Mouse (Mus musculus) liver, adult (tissue): ENCODE results near the gene Ociad1.

ENCODE experiments used
- GATA4 ChIP-seq: IDR thresholded peaks from 2 replicates; pipeline ENCODE4 v1.6.1; 2014; ENCODE audit warnings: mild to moderate bottlenecking, low read length; ENCODE audit not compliant: insufficient replicate concordance

Gene Ociad1

DNA sequence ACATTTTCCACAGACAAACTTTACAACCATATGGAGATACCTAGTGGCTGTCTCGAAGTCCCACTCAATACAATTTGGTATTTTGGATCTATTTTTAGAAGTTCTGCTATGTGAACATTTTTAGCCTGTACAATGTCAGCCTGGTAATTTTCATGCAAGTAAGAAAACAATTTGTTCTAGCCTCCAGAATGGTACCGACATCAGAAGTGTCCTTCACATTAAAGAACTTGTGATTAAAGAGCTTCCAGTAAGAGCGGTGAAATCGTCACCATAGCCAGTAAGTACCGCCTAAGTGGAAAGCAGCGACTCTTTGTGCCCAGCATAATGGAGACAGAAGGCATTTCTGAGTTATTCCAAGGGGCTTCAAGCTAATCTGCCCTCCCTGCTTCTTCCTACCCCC, 22.0 kb upstream of the Ociad1 start:
- no peak for TF ChIP-seq GATA4

DNA sequence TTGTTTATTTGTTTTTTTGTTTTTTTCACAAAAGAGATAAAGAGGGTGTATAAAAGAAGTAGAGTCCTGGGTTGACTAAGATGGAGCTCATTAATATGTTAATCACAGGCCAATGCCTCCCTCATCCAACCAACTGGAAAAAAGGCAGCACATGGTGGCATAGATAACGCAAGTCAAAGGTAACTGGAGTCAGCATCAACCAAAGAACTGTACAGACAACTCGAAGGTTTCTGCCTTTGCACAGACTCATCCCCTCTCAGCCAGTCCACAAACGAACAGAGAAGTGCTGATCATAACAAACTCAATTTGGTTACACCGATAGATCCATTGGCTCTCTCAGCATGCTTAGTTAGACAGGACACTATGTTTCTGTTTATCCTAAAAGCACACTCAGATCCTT, 19.4 kb upstream of the Ociad1 start:
- TF ChIP-seq GATA4, result no peak

DNA sequence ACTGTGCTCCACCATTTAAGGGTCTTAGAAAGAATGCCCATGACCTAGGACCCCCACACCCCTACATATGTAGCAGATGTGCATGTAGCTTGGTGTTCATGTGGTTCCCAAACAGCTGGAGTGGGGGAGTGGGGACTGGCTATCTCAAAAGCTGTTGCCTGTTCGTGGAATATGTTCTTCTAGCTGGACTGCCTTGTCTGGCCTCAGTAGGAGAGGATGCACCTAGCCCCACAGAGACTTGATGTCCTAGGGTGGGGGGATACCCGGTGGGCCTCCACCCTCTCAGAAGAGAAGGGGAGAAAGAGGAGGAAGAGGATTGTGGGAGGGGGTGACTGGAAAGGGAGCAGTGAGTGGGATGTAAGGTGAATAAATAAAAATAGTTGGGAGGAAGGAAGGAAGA, 17.6 kb upstream of the Ociad1 start:
- no peak for TF ChIP-seq GATA4

DNA sequence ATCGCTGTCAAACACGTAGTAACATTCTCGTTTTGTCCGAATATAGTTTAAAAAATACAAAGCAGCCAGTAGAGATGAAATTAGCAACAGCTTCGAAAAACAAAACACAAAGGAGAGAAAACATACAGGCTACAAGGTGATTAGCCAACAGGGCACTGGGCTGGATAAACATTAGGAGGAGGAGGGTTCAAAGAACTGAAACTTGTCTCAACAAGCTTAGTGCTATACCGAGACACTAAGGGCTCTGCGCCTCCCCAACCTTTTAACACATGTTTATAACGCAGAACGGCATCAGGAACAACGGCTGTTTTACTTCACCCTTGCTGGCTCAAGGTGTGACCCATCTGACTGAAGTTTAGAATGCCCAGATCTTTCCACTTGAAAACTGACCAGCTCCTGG, 13.4 kb upstream of the Ociad1 start:
- TF ChIP-seq GATA4, result no peak

DNA sequence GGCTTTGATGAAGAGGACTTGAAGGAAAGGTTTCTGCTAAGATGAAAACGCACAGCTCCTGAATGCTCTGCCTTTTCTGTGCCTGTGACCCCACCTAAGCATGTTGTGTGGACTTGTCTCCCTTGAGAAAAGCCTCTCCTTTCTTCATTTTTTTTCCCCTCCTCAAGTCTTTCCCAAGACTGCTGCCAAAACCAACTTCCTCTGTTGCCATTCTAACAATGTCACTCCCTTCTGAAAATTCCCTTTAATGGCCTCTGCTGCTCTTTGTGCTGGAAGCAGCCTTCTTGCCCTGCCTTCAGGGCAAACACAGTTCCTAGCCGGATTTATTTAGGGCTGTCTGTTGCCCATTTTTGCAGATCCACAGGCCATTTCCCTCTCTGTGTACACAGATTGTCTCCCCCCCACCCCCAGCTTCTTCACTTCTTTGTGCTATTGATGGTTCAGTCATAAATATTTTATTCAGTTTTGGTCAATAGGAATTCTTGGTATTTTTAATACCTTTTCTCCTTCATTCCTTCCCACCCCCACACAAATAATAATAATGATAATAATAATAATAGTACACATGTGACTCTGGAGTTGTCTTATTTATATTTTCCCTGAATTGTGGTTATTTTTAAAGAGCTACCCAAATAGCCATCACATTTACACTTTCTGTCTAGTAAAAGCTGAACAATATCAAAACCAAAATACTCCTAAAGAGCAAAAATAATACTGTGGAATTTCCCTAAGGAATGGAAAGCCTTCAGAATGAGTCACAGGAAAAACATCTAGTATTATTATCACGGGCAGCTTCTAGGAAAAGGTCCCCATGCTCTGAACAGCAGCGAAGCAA, 12.6 kb upstream of the Ociad1 start:
- no peak for TF ChIP-seq GATA4

DNA sequence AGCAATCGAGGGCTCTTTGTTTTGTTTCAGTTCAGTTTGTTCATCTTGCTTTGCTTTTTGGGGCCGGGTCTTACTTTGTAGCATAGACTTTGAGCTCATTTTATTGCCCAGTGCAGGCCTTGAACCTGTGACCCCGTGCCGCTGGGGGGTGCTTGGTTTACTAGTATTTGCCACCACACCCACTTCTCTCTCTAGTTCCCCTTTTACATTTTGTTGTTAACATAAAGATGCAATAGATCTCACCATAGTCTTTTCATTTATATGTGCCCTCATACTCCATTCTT, 12.1 kb upstream of the Ociad1 start:
- no peak for TF ChIP-seq GATA4

DNA sequence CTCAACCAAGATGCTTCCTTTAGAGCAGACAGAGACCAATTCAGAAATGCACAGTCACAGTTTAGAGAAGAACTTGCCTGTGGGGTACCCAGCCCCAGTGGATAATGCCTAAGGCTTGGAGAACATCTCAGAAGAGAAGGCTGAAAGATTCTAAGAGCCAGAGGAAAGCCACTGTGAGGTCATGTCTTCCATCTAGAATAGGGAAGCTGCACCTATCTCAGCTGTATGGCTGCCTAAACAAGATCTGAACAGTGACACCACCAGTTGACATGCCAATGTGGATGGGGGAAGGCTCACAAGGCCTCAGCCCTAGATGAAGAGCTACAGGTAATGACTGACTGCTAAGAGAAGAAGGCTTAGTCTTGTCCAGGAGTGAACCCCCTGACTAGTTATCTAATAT, 8.5 kb upstream of the Ociad1 start:
- no peak for TF ChIP-seq GATA4

DNA sequence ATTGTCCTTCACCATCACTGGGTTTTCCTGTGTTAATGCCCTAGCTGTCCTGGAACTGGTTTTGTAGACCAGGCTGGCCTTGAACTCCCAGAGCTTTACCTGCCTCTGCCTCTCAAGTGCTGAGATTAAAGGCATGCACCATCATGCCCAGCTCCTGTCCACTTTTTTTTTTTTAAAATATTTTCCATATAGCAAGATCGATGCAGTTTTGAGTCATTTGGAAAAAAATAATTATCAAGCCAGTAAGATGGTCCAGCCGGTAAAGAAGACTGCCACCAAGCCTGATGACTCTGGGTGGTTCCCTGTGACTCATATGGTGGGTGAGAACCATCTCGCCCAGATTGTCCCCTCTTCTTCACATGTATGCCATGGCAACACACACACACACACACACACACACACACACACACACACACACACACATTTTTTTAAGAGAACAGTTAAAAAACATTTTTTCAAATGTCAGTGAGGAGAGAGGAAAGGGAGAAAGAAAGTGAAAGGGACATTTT, 7.1 kb upstream of the Ociad1 start:
- TF ChIP-seq GATA4, result no peak

DNA sequence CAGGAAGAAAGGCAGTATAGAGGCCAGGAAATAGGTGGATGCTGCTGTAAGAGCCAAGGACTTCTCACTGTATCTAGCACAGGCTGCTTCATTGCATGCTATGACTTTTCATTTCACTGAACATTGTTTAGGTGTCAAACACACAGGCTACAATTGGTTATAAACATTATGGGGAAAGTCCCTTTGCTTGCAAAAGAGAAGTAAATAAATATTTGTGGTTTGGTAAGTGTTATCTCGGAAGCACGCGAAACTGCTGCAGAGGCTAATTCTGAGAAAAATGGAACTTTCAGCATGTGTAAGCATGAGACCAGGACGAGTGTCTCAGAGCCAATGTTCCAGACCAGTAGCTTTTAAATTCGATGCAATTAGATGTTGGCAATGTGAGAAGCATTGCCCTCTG, 6.0 kb upstream of the Ociad1 start:
- TF ChIP-seq GATA4, result no peak

DNA sequence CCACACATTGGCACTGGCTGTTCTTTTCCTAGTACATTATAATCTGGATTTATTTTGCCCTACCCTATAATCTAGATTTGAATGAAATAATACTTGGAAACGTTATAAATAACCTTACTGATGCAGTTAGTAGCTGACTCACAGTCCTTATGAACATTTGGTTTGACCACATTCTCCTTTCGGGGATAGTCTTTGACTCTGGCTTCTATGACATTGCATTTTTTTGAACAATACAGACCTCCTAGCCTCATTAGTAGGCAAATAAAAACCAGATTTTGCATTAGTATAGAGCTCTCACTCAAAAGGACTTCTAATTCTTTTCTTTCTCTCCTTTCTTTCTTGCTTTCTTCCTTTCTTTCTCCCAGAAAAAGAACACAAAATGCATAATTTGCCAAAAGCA, 2.7 kb upstream of the Ociad1 start:
- TF ChIP-seq GATA4, result no peak

DNA sequence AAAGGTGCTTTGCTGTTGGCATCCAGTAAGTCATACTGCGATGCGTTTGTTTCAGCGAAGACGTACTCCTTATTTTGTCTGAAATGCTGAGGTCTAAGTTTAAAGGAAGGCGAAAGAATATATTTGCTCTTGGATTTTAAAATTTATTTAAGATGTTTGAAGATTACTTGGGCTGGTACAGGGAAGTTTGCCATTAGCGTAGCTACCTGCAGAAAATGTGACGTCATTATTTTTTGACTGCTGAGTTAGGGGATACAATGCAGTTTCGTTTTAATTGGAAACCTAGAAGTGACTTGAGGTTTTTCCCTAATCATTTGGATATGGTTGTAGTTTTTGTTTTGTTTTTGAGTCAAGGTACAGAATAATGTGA, 859 bp downstream of the Ociad1 start:
- TF ChIP-seq GATA4, result no peak

DNA sequence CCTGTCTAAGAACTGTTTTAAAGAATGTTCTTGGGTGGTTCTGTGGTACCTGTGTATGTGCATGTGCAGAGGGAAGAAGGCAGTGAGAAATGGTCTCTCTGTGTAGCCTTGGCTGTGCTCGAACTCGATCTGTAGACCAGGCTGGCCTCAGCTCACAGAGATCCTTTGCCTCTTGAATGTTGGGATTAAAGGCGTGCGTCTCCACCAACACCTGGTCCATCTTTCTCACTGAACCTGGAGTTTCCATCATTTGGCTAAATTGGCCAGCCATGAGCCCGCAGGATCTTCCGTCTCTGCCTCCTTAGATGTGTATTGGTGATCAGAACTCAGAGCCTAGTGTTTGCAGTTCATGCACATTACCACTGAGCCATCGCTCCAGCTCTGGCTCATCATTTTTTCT, 2.4 kb downstream of the Ociad1 start:
- no peak for TF ChIP-seq GATA4

DNA sequence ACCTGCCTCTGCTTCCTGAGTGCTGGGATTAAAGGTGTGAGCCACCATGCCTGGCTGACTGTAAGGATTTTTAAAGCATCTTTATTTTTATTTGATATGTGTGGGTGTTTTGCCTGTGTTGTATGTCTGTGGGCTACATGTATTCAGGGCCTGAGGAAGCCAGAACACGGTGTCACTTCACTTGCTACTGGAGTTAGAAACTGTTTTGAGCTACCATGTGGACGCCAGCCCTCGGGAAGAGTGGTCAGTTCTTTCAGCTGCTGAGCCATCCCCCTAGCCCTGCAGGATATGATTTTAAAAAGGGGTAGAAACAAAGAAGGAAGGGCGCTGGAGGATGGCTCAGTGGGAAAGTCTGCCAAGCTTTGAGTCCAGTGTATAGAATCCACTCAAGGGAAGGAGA, 3.3 kb downstream of the Ociad1 start:
- TF ChIP-seq GATA4, result no peak

DNA sequence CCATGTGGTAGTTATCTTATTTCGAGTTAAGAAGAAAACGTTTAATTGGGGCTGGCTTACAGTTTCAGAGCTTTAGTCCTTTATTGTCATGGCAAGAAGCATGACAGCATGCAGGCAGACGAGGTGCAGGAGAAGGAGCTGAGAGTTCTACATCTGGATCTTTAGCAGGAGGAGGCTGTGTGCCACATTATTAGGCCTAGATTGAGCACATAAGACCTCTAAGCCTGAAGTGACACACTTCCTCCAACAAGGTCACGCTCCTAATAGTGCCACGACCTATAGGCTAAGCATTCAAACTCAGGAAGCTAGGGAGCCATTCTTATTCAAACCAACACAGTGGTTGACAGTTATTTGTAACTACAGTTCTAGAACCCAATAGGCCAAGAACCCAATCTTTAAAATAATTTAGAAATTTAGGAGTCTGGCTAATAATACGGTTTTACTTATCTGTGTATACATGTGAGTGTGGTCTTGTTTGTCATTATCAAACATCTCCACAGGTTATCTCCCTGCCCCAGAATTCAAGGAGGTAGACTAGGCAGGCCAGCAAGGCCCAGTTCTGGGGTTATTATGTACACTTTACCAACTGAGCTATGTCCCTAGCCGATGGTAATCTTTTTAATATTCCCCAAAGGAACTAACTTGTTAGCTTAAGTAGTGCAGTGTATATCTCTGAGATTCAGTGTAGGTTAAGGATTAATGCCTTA, 9.2 kb downstream of the Ociad1 start:
- TF ChIP-seq GATA4, result no peak

DNA sequence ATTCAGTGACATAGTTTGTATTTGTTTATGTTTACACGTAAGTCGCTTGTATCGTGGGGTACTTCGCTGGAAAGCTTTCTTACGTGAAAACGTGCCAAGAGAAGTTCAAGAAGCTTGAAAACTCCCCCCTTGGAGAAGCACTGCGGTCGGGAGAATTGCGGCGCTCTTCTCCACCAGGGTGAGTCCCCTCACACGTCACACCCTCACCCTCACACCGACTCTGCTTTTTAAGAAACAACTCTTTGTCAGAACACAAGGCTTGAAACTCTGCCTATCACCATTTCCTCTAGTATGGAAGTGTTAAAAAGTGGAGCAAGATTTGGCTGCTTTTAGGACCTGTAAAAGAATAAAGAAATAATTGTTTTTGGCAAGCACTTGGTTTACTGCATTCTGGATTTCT, 11.9 kb downstream of the Ociad1 start:
- TF ChIP-seq GATA4, result no peak

DNA sequence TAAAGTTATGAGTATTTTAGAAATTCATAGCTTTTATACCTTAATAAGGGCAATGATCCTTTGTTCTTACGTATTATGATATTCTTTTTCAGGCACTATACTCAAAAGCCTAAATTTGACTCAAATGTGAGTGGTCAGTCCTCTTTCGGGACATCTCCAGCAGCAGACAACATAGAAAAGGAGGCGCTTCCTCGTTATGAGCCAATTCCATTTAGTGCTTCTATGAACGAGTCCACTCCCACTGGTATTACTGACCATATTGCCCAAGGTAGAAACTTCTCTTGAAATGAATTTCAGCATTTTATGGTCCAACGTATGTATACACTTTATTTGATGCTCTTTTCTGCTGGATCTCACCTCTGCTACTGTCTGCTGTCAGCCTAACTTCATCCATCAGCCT, 13.9 kb downstream of the Ociad1 start:
- TF ChIP-seq GATA4, result no peak

DNA sequence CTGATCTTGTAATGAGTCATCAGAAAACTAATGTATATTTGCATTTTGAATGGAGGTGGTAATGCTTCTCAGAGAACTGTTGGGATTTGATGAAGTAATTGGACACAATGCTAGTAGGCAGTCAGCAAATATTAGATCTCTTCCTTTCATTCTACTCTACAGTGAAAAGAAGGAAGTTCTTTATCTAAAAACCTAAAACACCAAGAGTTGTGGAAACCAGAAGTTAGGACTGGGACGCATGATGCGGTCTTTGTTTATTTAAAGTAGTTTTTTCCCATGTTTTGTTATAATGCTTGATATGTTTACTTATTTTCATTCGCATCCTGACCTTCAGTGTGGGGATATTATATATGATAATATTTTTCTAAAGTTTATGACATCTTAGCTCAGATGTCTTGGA, 14.7 kb downstream of the Ociad1 start:
- TF ChIP-seq GATA4, result no peak

DNA sequence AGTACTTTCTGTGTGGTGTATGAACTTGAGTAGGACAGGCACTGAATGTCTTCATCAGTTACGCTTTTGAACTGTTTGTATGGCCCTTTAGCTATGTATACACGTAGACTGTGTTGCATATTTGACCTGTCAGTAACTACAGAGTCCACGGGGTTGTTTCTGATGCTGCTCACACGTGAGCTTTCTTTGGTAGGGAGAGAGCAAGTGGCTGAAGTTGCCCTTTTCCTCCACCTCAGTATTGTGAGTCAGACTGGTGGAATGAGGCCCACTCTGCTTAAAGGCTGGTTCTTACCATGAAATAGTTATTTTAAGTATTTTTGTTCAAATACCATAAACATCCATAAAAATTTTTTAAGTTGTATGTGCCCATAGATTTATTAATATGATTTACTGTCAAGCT, 16.9 kb downstream of the Ociad1 start:
- TF ChIP-seq GATA4, result no peak

DNA sequence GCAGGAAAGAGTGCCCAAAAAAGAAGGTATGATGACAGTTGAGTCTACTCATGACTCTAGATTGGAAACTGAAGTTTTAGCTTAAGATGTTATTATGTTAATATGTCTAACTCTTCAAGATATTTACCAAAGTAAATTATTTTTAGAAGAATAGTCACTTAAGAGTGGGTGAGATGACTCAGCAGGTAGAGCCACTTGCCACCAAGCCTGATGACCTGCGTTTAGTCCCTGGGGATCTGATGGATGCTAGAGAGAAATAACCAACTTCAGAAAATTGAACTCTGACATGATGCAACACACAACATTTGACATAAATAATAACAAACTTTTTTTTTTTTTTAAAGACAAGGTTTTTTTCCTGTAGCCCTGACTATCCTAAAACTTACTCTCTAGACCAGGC, 17.8 kb downstream of the Ociad1 start:
- no peak for TF ChIP-seq GATA4
